Mouse (Mus musculus) lung, embryonic 16.5 days (tissue): ENCODE data around the gene 2310030G06Rik. TPM values are rescaled to one million over a fixed set of nuclear protein-coding genes. Genes with fewer than 3 reads are reported as not detected.

Experiments
- ATAC-seq: fragments of 200-750 bp; cut with Nextera tagmentation; 2 replicates; pipeline ENCODE4 v1.8.0; 2017; ENCODE audit warnings: low read depth, mild to moderate bottlenecking, moderate library complexity
- H3K27ac ChIP-seq: fragments of 300-500 bp; sonication (generic); 2 replicates; pipeline ENCODE4 v1.5.1; 2014; ENCODE audit warnings: mild to moderate bottlenecking, control low read depth, low read length
- H3K27me3 ChIP-seq: fragments of 300-500 bp; sonication (generic); 2 replicates; pipeline ENCODE4 v1.6.1; 2014; ENCODE audit warnings: low read depth, low read length, mixed read lengths; ENCODE audit not compliant: control insufficient read depth, insufficient read depth
- H3K36me3 ChIP-seq: fragments of 300-500 bp; sonication (generic); 2 replicates; pipeline ENCODE4 v1.6.1; 2014; ENCODE audit warnings: low read length; ENCODE audit not compliant: control insufficient read depth, insufficient read depth
- H3K4me1 ChIP-seq: fragments of 300-500 bp; sonication (generic); replicated peaks from 2 replicates; pipeline ENCODE4 v1.6.1; 2014; ENCODE audit warnings: low read length, mixed read lengths; ENCODE audit not compliant: control insufficient read depth, insufficient read depth
- H3K4me2 ChIP-seq: fragments of 300-500 bp; sonication (generic); 2 replicates; pipeline ENCODE4 v1.6.1; 2014; ENCODE audit warnings: low read depth, low read length, control low read depth
- H3K4me3 ChIP-seq: fragments of 300-500 bp; sonication (generic); 2 replicates; pipeline ENCODE4 v1.5.1; 2014; ENCODE audit warnings: mild to moderate bottlenecking, low read length, control low read depth
- H3K9ac ChIP-seq: fragments of 300-500 bp; sonication (generic); 2 replicates; pipeline ENCODE4 v1.6.1; 2014; ENCODE audit warnings: low read length, control low read depth
- H3K9me3 ChIP-seq: fragments of 300-500 bp; sonication (generic); 2 replicates; pipeline ENCODE4 v1.6.1; 2016; ENCODE audit warnings: low read length; ENCODE audit not compliant: control insufficient read depth
- WGBS: fragments of 180-500 bp; shearing (Covaris S2); extraction: QIAGEN DNeasy Blood & Tissue Kit; methylation state at CpG from one replicate; pipeline ENCODE4 v1.1.7; 2014; 5-methylcytosine and 5-hydroxymethylcytosine counted together
- polyA plus RNA-seq: library from polyadenylated mRNA; unstranded; fragments of >200 nt; fragmentation: Nextera tagmentation; extraction: Ambion mirVana; gene quantifications from 2 replicates; pipeline ENCODE4 v1.2.1, GENCODE M21; 2015

Gene 2310030G06Rik
- polyA plus RNA-seq, 1 experiment from 2014 or later: 14.9 TPM

- H3K36me3 ChIP-seq: no peaks in the 10 kb centered on the region
- no peak overlapping the region for H3K4me2 ChIP-seq
- 43% methylated on average over 8 of the region's 8 CpGs for WGBS
- no peaks in the 10 kb centered on the region for H3K27me3 ChIP-seq
- no peak overlapping the region for H3K27ac ChIP-seq
- H3K4me3 ChIP-seq: no peak overlapping the region
- ATAC-seq: no peak
- H3K9me3 ChIP-seq: no peaks in the 10 kb centered on the region
- no peak overlapping the region for H3K9ac ChIP-seq
- peaks cover 31% of the 10 kb centered on the region for H3K4me1 ChIP-seq
Observed at GRCm38 (mm10) chr9:50722451-50722911, 23.9 kb downstream of the 2310030G06Rik start.

GRCm38 (mm10) chr9:50721061-50721460 is 25.3 kb downstream of the 2310030G06Rik start:
- H3K9ac ChIP-seq: no peak overlapping the region
- H3K9me3 ChIP-seq: no peaks in the 10 kb centered on the region
- H3K4me1 ChIP-seq: peaks cover 21% of the 10 kb centered on the region
- H3K27me3 ChIP-seq: no peaks in the 10 kb centered on the region
- H3K4me3 ChIP-seq: no peak overlapping the region
- ATAC-seq: no peak
- no peak overlapping the region for H3K27ac ChIP-seq
- H3K4me2 ChIP-seq: no peak overlapping the region
- WGBS: 20% methylated on average over 12 of the region's 12 CpGs
- H3K36me3 ChIP-seq: no peaks in the 10 kb centered on the region

DNA sequence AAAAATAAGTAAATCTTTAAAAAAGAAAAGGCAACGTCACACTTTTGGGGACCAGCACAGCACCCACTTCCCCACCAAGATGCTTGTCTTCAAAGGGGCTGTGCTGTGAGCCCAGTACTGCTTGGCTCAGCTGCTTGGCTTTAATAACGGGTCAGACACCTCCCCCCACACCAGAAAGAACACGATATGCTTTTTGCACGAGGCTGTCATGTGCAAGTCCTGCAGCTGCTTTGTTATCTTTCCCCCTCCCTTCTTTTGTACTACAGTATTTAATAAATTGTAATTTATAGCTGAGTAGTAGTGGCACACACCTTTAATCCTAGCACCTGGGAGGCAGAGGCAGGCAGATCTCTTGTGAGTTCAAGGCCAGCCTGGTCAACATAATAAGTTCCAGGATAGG is 27.5 kb downstream of the 2310030G06Rik start:
- no peak for ATAC-seq
- Histone ChIP-seq H3K4me2 (no peak overlapping the region), H3K4me1 (peaks cover 14% of the 10 kb centered on the region), H3K9ac (no peak overlapping the region), H3K27me3 (no peaks in the 10 kb centered on the region), H3K27ac (no peak overlapping the region), H3K36me3 (no peaks in the 10 kb centered on the region), H3K4me3 (no peak overlapping the region), H3K9me3 (no peaks in the 10 kb centered on the region)
- 52% methylated on average over 4 of the region's 4 CpGs for WGBS

DNA sequence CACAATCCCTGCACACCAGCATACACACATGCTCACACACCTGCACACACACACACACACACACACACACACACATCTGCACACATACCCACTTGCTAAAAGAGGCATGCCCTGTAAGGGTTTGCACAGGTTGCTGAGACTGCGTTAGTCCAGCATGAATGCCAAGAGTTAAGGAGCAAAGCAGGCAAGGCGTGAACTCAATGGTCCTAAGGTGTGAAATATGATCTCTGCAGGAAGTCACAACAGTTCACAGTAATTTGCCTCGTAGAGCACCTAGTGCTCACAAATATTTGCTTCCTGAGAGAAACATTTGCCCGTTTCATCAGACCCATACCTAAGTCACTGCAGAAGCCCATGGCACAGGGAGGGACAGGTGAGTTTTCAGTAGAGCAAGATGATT is 32.1 kb downstream of the 2310030G06Rik start:
- Histone ChIP-seq H3K36me3 (peaks cover 2% of the 10 kb centered on the region; the same call in 1 of the 2 replicates), H3K9me3 (no peaks in the 10 kb centered on the region), H3K27ac (no peak overlapping the region), H3K4me1 (no peaks in the 10 kb centered on the region), H3K4me3 (no peak overlapping the region), H3K4me2 (no peak overlapping the region), H3K9ac (no peak overlapping the region), H3K27me3 (no peaks in the 10 kb centered on the region)
- peak; percentile 30; the same call in 1 of the 2 replicates for ATAC-seq
- WGBS: 40% methylated on average over 4 of the region's 4 CpGs

DNA sequence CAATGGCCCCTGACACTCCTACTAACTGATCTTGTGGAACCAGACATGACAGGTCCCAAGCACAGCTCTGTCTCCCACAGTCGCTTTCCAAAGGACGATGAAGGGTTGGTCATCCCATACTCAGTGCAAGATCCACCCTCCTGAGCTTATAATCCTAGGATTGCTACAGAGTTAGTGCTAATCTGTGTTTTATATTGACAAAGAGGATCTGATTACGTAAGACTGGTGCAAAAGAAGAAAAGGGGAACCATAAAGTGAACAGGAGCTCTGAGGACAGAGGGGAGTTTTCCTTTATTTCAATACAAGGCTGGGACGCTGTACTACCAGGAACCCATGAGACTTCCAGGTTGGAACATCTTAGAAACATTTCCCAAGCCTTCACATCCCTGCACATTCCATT is 35.0 kb downstream of the 2310030G06Rik start:
- Histone ChIP-seq H3K9me3 (no peaks in the 10 kb centered on the region), H3K4me3 (no peak overlapping the region), H3K27ac (no peak overlapping the region), H3K4me1 (no peaks in the 10 kb centered on the region), H3K27me3 (no peaks in the 10 kb centered on the region), H3K9ac (no peak overlapping the region), H3K36me3 (peaks cover 2% of the 10 kb centered on the region; the same call in 1 of the 2 replicates), H3K4me2 (no peak overlapping the region)
- WGBS: 80% methylated on average over 4 of the region's 4 CpGs
- ATAC-seq: no peak

DNA sequence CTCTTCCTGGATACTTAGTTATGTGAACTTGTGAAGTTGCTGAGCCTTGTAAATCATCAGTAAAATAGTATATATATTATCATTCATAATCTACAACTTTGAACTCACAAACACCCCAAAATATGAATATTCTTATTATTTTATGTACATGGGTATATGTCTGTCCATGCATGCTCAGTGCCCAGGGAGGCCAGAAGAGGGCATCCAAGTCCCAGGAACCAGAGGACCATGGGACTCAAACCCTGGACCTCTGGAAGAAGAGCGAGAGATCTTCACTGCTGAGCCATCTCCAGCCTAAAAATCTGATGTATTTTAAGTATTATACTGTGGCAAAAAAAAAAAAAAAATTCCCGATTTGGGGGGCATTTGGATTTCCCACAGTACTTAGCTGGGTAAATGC is 37.2 kb downstream of the 2310030G06Rik start:
- WGBS: 22% methylated on average over 2 of the region's 2 CpGs
- no peak for ATAC-seq
- H3K9ac ChIP-seq: no peak overlapping the region
- H3K4me2 ChIP-seq: no peak overlapping the region
- no peaks in the 10 kb centered on the region for H3K27me3 ChIP-seq
- H3K9me3 ChIP-seq: no peaks in the 10 kb centered on the region
- H3K27ac ChIP-seq: no peak overlapping the region
- H3K4me1 ChIP-seq: no peaks in the 10 kb centered on the region
- no peak overlapping the region for H3K4me3 ChIP-seq
- peaks cover 2% of the 10 kb centered on the region; the same call in 1 of the 2 replicates for H3K36me3 ChIP-seq

DNA sequence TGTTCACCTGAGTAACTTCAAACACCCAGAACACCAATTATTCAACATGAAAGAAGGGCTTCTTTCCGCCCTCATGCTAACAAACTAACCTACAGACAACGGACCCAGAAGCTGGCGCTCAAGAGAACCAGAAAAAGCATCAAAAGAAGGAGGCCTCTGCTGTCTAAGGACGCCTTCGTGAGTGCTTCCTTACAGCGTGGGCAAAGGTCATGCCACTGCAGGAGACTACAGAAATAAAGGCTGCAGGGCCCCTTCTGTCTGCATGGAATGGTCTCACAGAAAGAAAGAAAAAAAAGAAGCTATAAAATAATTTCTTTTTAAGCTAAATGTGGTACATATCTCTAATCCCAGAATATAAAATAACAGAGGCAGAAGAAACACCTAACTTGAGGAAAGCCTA is 41.4 kb downstream of the 2310030G06Rik start:
- Histone ChIP-seq H3K9ac (no peak overlapping the region), H3K4me1 (peaks cover 12% of the 10 kb centered on the region), H3K36me3 (no peaks in the 10 kb centered on the region), H3K4me2 (no peak overlapping the region), H3K27ac (no peak overlapping the region), H3K27me3 (no peaks in the 10 kb centered on the region; the same call in 1 of the 2 replicates), H3K9me3 (no peaks in the 10 kb centered on the region), H3K4me3 (no peak overlapping the region)
- 57% methylated on average over 6 of the region's 6 CpGs for WGBS
- ATAC-seq: no peak

GRCm38 (mm10) chr9:50700921-50701691 is 45.2 kb downstream of the 2310030G06Rik start:
- Histone ChIP-seq H3K27me3 (peaks cover 8% of the 10 kb centered on the region), H3K4me2 (0 out of 2 replicates have a peak overlapping the region, but pooled peaks have one; percentile 18), H3K36me3 (no peaks in the 10 kb centered on the region), H3K4me3 (no peak overlapping the region), H3K27ac (peak overlapping the region; percentile 66), H3K9me3 (no peaks in the 10 kb centered on the region), H3K9ac (no peak overlapping the region), H3K4me1 (peaks cover 23% of the 10 kb centered on the region)
- WGBS: 46% methylated on average over 11 of the region's 11 CpGs
- peak; percentile 81 for ATAC-seq

DNA sequence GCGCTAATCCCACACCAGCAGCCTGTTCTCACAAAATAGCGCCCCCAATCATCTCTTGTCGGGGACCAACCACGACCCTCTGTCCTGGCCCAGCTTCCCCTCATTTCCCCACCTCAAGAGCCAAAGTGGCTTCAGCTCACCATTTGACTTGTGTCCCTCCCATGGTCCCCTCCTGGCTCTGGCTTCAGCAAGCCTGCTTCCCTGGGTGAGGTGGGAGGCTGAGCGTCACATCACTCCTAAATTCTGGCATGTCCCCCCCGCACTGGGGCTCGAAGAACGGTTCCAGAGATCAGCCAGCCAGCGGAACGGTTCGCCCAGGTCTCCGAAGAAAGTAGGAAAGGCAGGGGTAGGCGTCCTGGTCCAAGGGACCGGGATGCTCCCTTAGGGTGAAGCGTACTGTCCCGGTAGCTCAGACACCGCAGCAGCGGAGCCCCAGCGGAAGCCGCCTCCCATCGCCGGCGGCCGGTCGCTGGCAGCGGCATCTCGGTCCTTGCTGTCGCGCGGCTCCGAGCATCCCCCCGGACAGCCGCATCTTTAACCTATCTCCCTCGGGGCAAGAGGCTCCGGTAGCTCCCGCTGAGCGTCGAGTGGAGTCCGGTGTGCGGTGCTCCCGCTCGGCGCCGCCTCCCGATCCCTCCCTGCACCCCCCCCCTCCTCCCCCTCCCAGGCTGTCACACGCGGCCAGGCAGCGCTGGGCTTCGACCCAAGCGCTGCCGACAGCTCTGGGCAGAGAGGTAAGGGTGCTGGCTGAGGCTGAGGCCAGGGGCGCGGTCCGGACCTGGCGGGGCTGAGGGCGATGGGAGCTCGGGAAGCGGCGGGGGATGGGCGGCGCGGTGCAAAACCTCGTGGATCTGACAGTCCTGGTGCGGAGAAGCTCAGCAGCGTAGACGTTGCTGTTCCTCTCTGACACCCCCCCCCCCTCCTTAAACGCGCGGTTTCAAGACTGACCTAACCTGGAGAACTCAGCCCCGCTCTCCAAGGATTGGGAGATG is 47.6 kb downstream of the 2310030G06Rik start:
- Histone ChIP-seq H3K4me1 (peaks cover 23% of the 10 kb centered on the region), H3K27me3 (peaks cover 8% of the 10 kb centered on the region), H3K4me3 (peak overlapping the region; percentile 54), H3K4me2 (peak overlapping the region; percentile 98), H3K36me3 (no peaks in the 10 kb centered on the region), H3K9me3 (no peaks in the 10 kb centered on the region), H3K9ac (peak overlapping the region; percentile 65), H3K27ac (no peak overlapping the region)
- ATAC-seq: peak; percentile 31
- 2% methylated on average over 62 of the region's 70 CpGs for WGBS
